Mouse (Mus musculus): ENCODE results near the gene Gm49396.

Gene Gm49396

DNA sequence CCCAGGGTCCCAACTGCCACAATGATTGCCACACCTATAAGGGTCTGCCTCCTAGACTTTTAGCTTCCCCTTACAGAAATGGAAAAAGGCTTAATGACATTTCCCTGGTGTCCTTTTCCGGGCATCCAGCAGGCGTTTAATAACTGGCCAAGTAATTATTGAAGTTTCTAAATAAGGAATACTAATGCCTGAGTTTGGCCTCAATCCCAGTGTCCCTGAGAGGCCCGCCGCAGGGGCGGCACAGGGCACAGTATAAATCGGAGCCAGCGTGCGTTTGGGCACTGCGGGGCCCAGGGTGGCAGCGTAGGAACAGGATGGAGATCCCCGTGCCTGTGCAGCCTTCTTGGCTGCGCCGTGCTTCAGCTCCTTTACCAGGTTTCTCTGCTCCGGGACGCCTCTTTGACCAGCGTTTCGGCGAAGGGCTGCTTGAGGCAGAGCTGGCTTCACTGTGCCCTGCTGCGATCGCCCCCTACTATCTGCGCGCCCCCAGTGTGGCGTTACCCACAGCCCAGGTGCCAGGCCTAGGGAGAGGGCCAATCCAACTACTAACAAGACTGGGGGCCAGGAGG, 10.0 kb upstream of the Gm49396 start:
- peak; percentile 74 to 78 for DNase-seq

DNA sequence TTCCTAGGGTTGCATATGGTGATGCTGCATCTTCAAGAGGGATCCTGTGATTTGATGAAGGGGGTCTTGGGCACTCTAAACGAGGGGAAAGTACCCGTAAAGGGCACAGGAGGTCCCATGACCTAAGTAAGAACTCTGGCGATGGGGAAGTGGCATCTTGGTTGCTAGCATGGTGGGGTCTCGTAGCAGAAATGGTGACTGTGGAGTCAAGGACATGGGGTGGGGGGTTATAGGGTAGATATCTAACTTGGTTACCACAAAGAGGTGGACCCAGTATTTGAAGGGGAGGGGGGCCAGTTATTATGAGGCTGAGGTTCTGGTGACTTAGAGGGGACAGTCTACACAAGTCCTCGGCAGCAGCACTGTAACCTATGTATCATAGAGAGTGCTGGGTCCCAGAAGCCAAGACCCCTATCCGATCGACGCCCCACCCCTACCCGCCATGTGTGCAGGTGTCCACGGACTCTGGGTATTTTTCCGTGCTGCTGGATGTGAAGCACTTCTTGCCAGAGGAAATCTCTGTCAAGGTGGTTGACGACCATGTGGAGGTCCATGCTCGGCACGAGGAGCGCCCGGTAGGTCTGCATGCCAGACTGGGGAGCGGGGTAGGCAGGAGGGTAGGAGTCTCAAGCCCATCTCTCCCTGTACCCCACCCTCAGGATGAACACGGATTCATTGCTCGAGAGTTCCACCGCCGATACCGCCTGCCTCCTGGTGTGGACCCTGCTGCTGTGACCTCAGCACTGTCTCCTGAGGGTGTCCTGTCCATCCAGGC, 9.1 kb upstream of the Gm49396 start:
- peak in 1 of 2 experiments; percentile 45 for DNase-seq

DNA sequence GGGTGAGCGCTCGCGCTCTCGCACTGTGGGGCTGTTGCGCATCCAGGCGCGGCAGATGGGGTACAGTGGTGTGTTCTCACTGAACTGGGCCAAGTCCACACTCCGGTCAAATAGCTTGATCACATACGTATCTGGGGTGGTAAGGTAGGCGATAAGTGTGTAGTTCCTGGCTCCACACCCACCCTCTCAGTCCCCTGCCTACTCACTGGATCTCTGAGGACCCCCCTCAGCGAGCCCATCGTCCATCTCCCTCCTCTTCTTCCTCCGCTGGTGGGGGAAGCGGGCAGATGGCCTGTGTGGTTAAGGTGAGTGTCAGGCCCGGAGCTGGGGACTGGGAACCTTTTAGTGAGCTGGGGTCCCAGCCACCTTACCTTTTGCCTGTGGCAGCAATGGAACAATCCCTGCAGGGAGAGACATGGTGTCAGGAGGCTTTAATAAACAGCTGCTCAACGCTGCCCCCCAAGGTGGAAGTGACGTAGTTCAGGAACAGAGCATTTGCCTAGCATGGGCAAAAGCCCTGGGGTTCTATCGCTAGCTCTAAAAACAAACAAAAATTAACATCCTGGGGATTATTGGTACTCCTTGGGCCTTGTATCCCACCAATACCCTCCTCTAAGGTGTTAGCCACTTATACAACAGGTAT, 6.1 kb upstream of the Gm49396 start:
- DNase-seq: peak in 1 of 2 experiments; percentile 45

DNA sequence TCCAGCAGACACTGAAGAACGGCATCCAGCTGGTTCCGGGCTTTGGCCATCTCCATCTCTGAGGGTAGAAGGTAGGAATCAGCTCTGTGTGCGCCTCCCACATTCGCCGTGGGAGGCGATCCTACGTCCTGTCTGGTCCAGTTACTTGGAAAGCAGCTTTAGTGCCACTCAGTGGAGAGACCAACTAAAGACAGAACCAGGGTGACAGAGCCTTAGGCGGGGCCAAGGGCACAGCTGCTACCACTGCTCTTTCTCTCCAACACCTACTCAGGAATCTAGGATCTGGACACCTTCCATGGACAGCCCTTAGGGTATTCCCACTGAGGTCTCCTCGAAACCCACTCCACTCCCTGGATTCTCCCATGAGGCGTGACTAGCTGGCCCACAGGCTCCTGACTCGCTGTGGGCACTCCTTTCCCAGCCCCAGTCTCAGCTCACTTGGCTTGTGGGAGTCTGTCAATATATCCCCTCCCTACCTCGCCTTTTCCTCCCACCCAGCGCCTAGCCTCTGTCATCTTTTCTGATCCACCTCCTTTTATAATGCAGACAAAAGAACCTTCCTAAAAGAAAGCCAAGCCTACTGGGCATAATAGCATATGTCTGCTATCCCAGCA, 5.1 kb upstream of the Gm49396 start:
- no peak for DNase-seq

DNA sequence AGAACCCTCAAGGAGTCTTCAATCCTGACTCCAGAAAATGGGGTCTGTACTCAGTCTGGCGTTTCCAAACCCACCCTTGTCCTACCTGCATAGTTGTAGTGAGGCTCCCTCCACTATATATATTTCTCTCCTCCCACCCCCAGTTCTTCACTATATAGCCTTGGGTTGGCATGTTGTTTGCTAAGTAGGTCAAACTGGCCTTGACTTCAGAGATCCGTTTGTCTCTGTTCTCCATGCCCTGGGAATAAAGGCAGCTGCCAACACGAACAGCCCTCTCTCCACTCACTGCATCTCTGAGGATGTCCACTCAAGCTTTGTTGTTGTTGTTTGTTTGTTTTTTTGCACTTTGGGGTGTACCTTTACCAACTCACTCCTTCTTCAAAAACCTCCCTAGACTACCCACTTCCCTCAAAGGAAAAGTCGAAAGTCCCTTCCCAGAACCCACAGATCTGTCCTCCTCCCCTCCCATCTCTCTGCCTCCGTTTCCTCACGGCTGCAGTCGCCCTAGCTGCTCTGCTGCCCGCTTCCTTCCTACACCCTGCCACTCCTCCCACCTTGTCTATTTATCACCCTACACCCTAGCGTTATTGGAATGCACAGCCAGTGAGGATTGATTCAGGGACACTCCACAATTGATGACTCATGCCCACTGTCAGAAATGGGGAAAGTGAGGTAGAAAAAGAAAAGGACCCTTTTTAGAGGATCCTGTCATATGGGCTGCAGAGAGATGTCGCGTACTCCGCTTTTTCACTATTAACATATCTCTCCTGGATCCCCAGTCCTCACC, 4.3 kb upstream of the Gm49396 start:
- DNase-seq: no peak

DNA sequence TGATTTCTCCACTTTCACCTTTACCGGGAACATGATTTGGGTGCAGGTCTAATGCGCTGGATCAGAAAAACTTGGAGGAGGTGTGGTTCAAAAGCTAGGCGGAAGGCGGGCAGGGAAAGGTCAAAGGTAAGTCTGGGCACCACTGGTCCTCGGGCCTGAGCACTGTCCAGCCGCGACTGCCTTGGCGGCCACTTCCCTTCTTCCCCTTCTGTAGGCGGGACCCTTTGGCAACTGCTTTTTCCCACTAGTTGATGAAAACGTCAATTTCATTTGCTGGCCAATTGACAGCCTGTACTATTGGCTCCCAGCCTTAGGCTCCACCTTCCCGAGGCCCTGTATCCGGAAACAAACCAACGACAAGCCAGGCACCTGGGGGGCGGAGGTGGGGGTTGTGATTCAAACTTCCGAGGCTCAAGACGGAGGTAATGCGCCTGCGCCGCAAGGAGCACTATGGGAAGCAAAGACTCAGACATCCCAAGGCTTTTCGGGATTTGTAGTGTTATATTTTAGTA, 3.6 kb upstream of the Gm49396 start, which contains the start of gene Lin37:
Gene Lin37, minus strand, starts transcription at position 396 of the 512 bp plus-strand sequence.
- DNase-seq: peak; percentile 98 to 99

DNA sequence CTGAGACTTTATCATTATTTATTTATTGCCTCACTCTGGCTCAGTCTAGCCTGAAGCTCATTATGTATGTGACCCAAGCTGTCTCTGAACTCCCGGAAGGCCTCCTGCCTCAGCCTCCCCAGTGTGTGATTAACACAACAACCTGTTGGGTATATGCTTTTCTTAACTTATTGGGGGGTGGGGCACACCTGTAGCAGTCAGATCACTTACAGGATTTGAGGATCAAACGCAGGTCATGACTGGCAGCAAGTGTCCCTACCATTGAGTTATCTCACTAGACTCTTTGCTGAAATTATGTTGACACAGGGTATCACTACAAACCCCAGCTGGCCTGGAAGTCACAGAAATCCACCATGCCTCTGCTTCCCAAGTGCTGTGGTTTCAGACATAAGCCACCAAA, 2.8 kb upstream of the Gm49396 start:
- no peak for DNase-seq

DNA sequence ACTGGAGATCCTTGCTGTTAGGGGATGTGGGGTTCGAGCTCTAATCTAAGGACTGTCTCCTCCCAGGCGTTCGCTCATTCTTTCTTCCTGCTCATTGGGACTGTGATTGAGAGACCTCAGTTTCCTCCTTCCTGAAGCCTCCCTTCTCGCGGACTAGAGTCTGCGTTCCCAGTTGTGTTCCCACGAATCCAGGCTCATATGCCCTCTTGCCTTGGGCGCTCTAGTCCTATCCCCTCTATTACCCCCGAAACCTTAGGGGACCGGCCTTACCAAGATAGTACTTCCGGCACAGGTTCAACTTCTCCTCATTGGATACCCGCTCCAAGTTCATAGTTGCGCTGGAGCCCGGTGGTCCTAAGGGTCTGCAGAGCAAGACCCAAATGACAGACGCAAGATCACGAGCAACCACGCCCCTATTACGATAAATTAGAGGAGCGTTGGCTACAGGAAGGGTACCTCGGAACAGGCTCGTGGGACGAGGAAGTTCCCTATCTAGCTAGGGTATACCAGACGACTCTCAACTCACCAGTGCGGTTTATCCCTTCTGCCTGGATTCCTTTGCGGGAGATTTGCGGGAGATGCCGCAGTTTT, 523 bp upstream of the Gm49396 start:
- no peak for DNase-seq

DNA sequence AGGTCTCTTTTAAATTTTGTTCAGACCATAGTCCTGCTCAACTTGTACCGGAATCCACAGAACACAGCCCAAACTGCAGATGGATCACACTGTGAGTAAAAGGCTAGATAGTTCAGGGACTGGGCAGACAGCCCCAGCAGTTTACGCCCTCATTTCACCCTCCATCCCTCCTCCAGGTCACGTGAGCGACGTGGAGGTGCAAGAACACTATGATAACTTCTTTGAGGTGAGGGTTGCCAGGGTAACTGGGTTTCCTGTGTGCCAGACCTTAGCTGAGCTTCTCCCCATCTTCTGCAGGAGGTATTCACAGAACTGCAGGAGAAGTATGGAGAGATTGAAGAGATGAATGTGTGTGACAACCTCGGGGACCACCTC, 749 bp downstream of the Gm49396 start:
- no peak for DNase-seq

DNA sequence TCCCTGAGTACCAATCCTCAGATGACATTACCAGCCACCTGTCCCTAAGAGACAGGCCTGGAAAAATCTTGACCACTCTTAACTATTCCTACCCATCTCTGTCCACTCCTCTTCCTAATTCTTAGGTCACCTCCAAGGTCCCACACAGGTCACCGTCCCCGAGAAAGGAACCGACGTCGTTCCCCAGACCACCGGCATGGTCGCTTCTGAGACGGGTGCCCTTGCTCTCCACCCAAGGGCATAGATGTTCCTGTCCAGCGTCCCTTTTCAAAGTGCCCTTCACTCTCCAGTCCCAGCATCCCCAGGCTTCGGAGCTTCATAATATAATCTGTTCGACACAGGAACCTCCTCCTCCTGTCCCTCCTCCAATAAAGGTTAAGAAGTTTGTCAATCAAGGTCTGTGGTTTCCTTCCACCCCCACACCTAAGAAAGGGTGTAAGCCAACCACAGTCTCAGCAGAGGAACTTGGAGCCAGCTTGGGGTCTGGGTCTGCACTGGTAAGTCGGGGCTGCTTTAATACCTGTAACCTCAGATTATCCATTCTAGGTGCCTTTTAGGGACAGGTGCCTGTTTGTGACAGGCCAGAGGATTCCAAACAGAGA, 1.9 kb downstream of the Gm49396 start, which contains the start of gene Igflr1:
Gene Igflr1, plus strand, starts transcription at position 458 of the 602 bp plus-strand sequence.
- no peak for DNase-seq

DNA sequence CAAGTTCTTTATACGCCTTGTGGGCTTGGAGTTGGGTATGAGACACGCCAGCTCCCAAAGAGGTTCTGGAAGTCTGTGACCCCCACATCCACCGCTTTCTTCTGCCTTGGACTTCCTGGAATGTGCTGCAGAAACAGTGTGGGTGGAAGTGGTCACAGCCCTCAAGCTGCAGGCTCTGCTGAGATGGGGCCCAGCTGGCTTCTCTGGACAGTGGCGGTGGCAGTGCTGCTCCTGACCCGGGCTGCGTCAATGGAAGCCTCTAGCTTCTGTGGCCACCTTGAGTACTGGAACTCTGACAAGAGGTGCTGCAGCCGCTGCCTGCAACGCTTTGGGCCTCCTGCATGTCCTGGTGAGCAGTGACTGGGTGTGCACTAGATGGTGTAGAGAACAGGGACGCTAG, 2.9 kb downstream of the Gm49396 start:
- no peak for DNase-seq

DNA sequence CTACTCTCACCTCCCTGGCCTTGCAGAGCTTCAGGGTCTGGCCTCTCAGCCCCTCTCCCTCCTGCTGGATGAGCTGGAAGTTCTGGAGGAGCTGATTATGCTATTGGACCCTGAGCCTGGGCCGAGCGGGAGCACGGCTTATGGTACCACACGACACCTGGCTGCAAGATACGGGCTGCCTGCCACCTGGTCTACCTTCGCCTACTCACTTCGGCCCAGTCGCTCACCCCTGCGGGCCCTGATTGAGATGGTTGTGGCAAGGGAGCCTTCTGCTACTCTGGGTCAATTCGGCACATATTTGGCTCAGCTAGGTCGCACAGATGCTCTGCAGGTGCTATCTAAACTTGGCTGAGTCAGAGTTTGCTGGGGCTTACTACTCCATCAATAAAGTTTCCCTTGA, 4.4 kb downstream of the Gm49396 start:
- DNase-seq: no peak

DNA sequence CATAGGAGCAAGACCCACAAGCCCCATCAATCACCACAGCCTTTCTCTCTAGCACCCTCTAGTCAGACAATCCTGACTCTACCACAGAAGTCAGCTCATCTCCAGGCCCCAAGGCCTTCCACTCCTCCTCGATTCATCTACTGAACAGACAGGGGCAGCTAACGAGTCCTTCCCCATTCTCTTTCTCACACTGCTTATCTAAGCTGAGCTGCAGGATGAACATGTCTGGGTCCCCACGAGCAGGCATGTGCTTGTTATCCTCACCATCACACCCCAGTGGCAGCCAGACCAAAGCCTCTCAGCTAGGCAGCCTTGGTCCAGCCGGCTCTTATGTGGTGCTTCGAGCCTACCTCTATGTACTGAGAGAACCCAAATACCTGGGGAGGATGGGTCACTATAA, 9.2 kb downstream of the Gm49396 start:
- DNase-seq: no peak

DNA sequence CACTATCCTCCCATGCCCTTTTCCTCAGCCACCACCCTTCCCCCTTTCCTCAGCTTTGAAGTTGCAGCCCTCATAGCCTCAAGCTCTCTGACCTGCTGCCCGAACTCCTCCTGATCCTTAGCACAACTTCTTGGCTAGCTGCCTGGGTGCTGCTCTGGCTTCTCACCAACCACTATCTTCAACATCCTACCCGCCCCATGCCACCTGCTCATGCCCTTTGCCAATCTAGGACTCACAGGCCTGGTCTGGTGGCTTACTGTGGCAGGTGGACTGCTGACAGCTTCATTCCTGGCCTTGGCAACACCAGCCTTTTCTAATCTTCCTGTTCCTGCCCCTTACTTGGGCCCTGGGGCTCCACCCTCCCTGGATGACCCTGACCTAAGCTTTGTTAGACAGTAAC, 9.8 kb downstream of the Gm49396 start:
- DNase-seq: peak; percentile 87 to 91

DNA sequence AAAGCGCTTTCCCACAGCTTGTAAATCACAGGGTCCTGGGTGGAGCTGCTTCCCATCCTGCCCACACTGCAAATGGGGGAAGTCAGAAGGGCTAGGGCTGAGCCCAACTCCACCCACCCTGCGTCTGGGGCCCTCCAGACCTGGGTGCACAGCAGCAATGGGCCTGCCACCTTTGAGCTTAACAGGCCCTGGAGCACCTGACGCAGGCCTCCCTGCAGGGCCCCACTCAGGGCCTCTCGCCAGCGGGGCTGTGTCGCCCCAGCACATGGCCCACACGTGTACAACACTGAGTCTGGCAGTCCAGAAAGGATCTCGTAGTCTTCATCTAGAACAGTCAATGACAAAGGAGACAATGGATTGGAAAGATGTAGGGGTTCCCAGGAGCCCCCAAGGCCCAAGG, 16.8 kb downstream of the Gm49396 start:
- no peak for DNase-seq

DNA sequence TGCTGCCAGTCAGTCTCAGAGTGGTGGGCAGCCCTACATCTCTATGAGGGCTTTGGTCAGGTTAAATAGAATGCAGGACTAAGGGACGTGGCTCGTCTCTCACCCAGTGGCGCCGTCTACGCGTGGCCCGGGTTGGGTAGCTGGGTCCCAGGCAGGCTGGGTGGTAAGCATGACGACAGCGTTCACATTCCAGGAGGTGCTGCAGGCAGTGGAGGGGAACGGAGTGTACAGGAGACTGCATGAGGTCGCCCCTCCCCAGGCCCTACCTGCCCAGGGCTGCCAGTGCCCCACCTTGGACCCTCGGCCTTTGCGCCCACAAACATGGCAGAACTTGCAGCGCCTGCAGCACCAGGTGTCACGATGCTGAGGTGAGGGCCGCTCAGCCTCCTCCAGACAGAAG, 18.4 kb downstream of the Gm49396 start:
- DNase-seq: no peak

DNA sequence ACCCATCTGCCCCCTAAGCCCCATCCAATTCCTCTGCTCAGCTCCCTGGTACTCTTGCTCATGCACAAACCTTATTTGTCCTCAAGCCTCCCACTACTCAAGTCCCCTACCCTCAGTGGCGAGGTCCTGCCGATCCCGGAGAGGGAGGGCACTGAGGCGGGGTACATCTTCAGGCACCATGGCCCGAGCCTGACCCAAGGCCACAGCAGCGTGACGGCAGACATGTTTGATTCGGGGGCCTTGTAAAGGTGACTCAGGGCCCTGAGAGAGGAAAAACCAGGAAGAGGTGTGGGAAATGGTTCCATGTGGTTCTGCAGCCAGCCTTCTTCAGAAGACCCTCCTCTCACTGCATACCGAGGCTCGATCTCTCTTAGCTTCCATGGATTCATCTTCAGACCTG, 21.2 kb downstream of the Gm49396 start:
- DNase-seq: no peak

DNA sequence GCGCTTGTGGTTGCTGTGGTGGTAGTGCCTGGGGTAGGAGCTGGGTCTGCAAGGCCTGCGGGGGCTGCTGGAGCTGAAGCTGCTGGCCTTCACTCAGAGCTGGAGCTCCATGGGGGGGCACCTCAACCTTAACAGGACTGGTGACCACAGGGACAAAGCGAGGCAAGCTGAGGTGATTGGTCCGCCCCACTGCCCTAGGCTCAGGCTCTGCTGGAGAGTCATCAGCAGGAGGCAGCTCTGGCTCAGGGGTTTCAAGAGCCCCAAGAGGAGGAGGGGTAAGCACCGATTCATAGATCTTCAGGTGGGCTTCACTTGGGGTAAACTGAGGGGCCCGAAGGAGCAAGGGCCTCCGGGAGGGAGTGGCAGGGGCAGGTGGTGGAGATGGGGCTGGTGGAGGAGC, 22.0 kb downstream of the Gm49396 start:
- DNase-seq: no peak

DNA sequence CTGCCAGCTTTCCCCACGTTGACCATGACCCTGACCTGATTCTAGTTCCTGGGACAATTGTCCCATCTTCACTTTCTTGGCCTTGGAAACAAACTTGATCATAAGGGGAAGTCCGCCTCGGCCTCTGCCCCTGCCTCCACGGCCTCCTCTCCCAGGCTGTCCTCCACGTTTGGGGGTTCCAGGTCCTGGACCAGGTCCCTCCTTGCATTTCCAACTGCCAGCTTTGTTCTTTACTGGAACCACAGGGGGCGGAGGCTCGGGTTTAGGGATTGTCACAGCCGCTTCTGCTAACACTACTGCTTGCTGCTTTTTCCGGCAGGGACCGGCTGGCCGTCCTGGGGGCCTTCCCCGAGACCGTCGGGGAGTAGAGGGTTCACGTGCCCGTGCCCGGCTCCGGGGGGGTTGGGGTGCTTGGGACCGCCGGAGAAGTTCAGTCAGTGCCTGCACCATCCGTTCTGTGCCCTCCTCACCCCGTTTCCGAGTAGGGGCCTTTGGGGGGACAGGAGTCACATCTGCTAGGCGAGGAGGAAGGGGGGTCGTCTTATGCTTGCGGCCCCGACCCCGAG, 23.4 kb downstream of the Gm49396 start:
- DNase-seq: no peak

DNA sequence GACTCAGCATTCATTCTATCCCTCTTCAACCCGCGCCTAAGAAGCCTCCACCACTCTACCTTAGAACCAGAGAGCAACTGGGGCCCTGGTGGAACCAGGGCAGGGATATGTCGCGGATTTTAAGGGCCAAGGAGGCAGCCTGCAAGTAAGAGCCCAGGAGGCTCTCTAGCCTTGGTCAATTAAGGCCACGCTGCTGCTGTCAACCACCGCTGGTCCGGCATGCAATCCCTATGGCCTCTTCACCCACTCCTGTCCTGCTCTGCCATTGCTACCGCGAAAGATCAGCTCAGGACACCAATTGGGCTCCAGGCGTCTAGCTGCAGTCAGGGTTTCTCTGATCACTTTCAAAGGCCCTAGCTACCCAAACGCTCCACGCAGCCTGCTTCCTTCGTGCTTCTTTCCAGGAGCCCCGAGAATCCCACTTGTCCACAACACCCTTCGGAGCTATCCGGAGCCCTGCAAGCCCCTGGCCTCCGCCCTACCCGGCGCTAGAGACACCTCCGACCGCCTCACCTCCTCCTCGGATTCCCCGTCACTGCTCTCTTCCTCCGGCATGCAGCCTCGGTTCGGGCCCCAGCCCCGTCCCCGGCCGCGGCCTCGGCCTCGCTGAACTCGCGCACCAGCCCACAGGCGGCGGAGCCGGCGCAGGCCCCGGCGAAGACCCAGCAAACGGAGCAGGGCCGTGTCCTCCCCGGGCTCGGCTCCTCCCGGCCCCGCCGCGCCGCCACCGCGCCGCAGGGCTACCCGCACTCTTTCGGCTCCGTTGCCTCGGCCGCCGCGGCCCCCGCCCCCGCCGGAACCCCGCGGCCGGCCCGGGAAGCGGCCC, 24.9 kb downstream of the Gm49396 start:
- DNase-seq: peak in 1 of 2 experiments; percentile 81

Data from cerebellum, postnatal 25 days (tissue).